Mouse (Mus musculus): ENCODE data around the gene Specc1.

- no peak for TF ChIP-seq HCFC1 (IDR thresholded peaks at IDR 0.05; ENCODE audit: borderline replicate concordance, insufficient read depth, low read length)
- no peak for TF ChIP-seq ZC3H11A (IDR thresholded peaks at IDR 0.05; ENCODE audit: borderline replicate concordance, low read depth, low read length)
- no peak for TF ChIP-seq CHD2 (IDR thresholded peaks at IDR 0.05; ENCODE audit: low read depth, low read length)
These were observed 244.4 kb downstream of the Specc1 start for GRCm38 (mm10) chr11:62200901-62201512.
